Mouse (Mus musculus) ES-Bruce4 (cell line): ENCODE data around the gene Atxn2. TPM values are rescaled to one million over a fixed set of nuclear protein-coding genes. Genes with fewer than 3 reads are reported as not detected.

Experiments
- H3K27ac ChIP-seq: 2 replicates; pipeline ENCODE4 v1.5.1; 2012; ENCODE audit warnings: low read length, inconsistent platforms; ENCODE audit not compliant: insufficient read depth
- H3K27me3 ChIP-seq: 2 replicates; pipeline ENCODE4 v1.6.1; 2012; ENCODE audit warnings: mild to moderate bottlenecking, low read length, inconsistent platforms; ENCODE audit not compliant: control insufficient read depth, poor library complexity, insufficient read depth, severe bottlenecking
- H3K36me3 ChIP-seq: 2 replicates; pipeline ENCODE4 v1.6.1; 2012; ENCODE audit warnings: inconsistent platforms, mild to moderate bottlenecking, low read length, moderate library complexity; ENCODE audit not compliant: control insufficient read depth, poor library complexity, insufficient read depth, severe bottlenecking
- H3K4me1 ChIP-seq: one replicate; pipeline ENCODE4 v1.8.1; 2011; ENCODE audit warnings: low read length; ENCODE audit not compliant: control insufficient read depth, insufficient read depth
- H3K4me3 ChIP-seq: 2 replicates; pipeline ENCODE4 v1.5.1; 2011; ENCODE audit warnings: low read depth, mild to moderate bottlenecking, low read length
- H3K9ac ChIP-seq: 2 replicates; pipeline ENCODE4 v1.6.1; 2012; ENCODE audit warnings: low read depth, mild to moderate bottlenecking, inconsistent platforms; ENCODE audit not compliant: poor library complexity, severe bottlenecking
- H3K9me3 ChIP-seq: replicated peaks from 2 replicates; pipeline ENCODE4 v1.6.1; 2012; ENCODE audit warnings: mild to moderate bottlenecking, low read length, inconsistent platforms; ENCODE audit not compliant: control insufficient read depth, poor library complexity, insufficient read depth, severe bottlenecking
- CTCF ChIP-seq: IDR thresholded peaks from one replicate; pipeline ENCODE4 v1.8.1; 2011; ENCODE audit warnings: low read depth, low read length
- EP300 ChIP-seq: IDR thresholded peaks from 2 replicates; pipeline ENCODE4 v1.6.1; 2011; ENCODE audit warnings: low read depth, low read length; ENCODE audit not compliant: insufficient read depth
- POLR2A ChIP-seq: IDR thresholded peaks from one replicate; pipeline ENCODE4 v1.8.1; 2011; ENCODE audit warnings: low read length; ENCODE audit not compliant: insufficient read depth
- polyA plus RNA-seq: library from polyadenylated mRNA; stranded (reverse); fragments of >200 nt; gene quantifications from 2 replicates; pipeline ENCODE4 v1.2.4, GENCODE M21; 2011; ENCODE audit warnings: low read depth; ENCODE audit not compliant: missing spikeins, insufficient read depth, insufficient read length

Gene Atxn2
- polyA plus RNA-seq, 1 experiment, result 284 TPM

GRCm38 (mm10) chr5:121807186-121807585 is 96.0 kb downstream of the Atxn2 start:
- Histone ChIP-seq H3K4me1 (no peaks in the 10 kb centered on the region), H3K36me3 (peaks cover 35% of the 10 kb centered on the region), H3K9ac (no peak overlapping the region), H3K9me3 (no peaks in the 10 kb centered on the region), H3K4me3 (no peak overlapping the region), H3K27ac (no peak overlapping the region), H3K27me3 (no peaks in the 10 kb centered on the region)
- TF ChIP-seq EP300, result no peak
- TF ChIP-seq POLR2A, result no peak
- no peak for TF ChIP-seq CTCF

DNA sequence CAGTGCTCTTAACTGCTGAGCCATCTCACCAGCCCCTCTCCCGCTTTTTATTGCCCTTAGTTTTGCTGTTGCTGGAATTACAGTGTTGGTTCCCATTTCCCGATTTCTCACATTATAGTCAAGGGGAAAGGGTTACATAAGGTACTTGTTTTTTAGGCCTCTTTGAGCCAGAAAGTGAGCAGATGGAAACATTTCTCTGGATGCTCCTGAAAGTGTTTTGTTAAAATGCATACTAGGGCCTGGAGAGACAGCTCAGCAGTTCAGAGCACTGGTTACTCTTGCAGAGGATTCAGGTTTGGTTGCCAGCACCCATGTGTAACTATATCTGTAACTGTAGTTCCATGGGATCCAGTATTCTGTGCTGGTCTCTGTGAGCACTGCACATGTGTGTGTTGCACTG is 97.1 kb downstream of the Atxn2 start:
- no peaks in the 10 kb centered on the region for H3K27me3 ChIP-seq
- no peak overlapping the region for H3K9ac ChIP-seq
- no peak for TF ChIP-seq POLR2A
- TF ChIP-seq EP300, result no peak
- no peak for TF ChIP-seq CTCF
- H3K27ac ChIP-seq, result no peak overlapping the region
- H3K9me3 ChIP-seq, result no peaks in the 10 kb centered on the region
- no peak overlapping the region for H3K4me3 ChIP-seq
- H3K4me1 ChIP-seq, result no peaks in the 10 kb centered on the region
- H3K36me3 ChIP-seq, result peaks cover 25% of the 10 kb centered on the region

GRCm38 (mm10) chr5:121809667-121810224 is 98.6 kb downstream of the Atxn2 start:
- no peaks in the 10 kb centered on the region for H3K27me3 ChIP-seq
- no peak overlapping the region for H3K27ac ChIP-seq
- H3K36me3 ChIP-seq, result peaks cover 11% of the 10 kb centered on the region
- TF ChIP-seq POLR2A (no peak), CTCF (no peak), EP300 (no peak)
- no peaks in the 10 kb centered on the region for H3K4me1 ChIP-seq
- H3K4me3 ChIP-seq, result no peak overlapping the region
- H3K9me3 ChIP-seq, result no peaks in the 10 kb centered on the region
- H3K9ac ChIP-seq, result no peak overlapping the region

- no peaks in the 10 kb centered on the region for H3K9me3 ChIP-seq
- no peaks in the 10 kb centered on the region for H3K27me3 ChIP-seq
- no peak overlapping the region for H3K27ac ChIP-seq
- H3K4me1 ChIP-seq, result no peaks in the 10 kb centered on the region
- no peak for TF ChIP-seq EP300
- no peak for TF ChIP-seq CTCF
- TF ChIP-seq POLR2A, result no peak
- no peak overlapping the region for H3K4me3 ChIP-seq
- H3K9ac ChIP-seq, result no peak overlapping the region
- H3K36me3 ChIP-seq, result peaks cover 10% of the 10 kb centered on the region; the same call in 1 of the 2 replicates
Measured at GRCm38 (mm10) chr5:121810331-121811151, 99.4 kb downstream of the Atxn2 start.

- Histone ChIP-seq H3K4me1 (no peaks in the 10 kb centered on the region), H3K4me3 (no peak overlapping the region), H3K27ac (no peak overlapping the region), H3K27me3 (no peaks in the 10 kb centered on the region), H3K9ac (no peak overlapping the region), H3K36me3 (peaks cover 8% of the 10 kb centered on the region), H3K9me3 (no peaks in the 10 kb centered on the region)
- TF ChIP-seq CTCF, result no peak
- TF ChIP-seq POLR2A, result no peak
- no peak for TF ChIP-seq EP300
Measured at GRCm38 (mm10) chr5:121811485-121811931, 100.4 kb downstream of the Atxn2 start.

GRCm38 (mm10) chr5:121812526-121813243 is 101.5 kb downstream of the Atxn2 start:
- Histone ChIP-seq H3K9ac (no peak overlapping the region), H3K27ac (no peak overlapping the region), H3K36me3 (peaks cover 16% of the 10 kb centered on the region), H3K4me1 (no peaks in the 10 kb centered on the region), H3K27me3 (no peaks in the 10 kb centered on the region), H3K9me3 (no peaks in the 10 kb centered on the region), H3K4me3 (no peak overlapping the region)
- TF ChIP-seq EP300 (no peak), CTCF (no peak), POLR2A (no peak)
